Mouse (Mus musculus) small intestine, adult 2 months (tissue): Measurements from ENCODE around the gene Mog. TPM values are rescaled to one million over a fixed set of nuclear protein-coding genes. Genes with fewer than 3 reads are reported as not detected.

Experiments used
- H3K27ac ChIP-seq: fragments of 200-500 bp; 2 replicates; pipeline ENCODE4 v1.5.1; 2012; ENCODE audit warnings: low read depth, low read length, control low read depth, inconsistent platforms; ENCODE audit not compliant: insufficient read depth
- H3K27me3 ChIP-seq: fragments of 200-500 bp; 2 replicates; pipeline ENCODE4 v1.6.1; 2012; ENCODE audit warnings: mild to moderate bottlenecking, moderate library complexity, low read length, inconsistent platforms; ENCODE audit not compliant: control insufficient read depth, insufficient read depth
- H3K36me3 ChIP-seq: fragments of 200-500 bp; 2 replicates; pipeline ENCODE4 v1.6.1; 2012; ENCODE audit warnings: mild to moderate bottlenecking, low read length, control low read depth, inconsistent platforms; ENCODE audit not compliant: control insufficient read depth, insufficient read depth
- H3K4me1 ChIP-seq: fragments of 200-500 bp; 2 replicates; pipeline ENCODE4 v1.6.1; 2012; ENCODE audit warnings: low read length, inconsistent platforms, mixed read lengths; ENCODE audit not compliant: control insufficient read depth, insufficient read depth, insufficient read length
- H3K4me3 ChIP-seq: fragments of 200-500 bp; 2 replicates; pipeline ENCODE4 v1.5.1; 2012; ENCODE audit warnings: low read depth, mild to moderate bottlenecking, control low read depth, inconsistent platforms, low read length, moderate library complexity
- CTCF ChIP-seq: fragments of 200-500 bp; IDR thresholded peaks from 2 replicates; pipeline ENCODE4 v1.5.1; 2012; ENCODE audit warnings: low read depth, mild to moderate bottlenecking, control low read depth, inconsistent platforms, low read length, moderate library complexity, mixed read lengths; ENCODE audit not compliant: insufficient replicate concordance, insufficient read length; ENCODE audit errors: extremely low read depth
- POLR2A ChIP-seq: fragments of 200-500 bp; IDR thresholded peaks from 2 replicates; pipeline ENCODE4 v1.6.1; 2012; ENCODE audit warnings: low read depth, mild to moderate bottlenecking, control low read depth, inconsistent platforms, low read length, moderate library complexity
- WGBS: fragments of 180-500 bp; shearing (Covaris S2); methylation state at CpG from one replicate; pipeline ENCODE4 v1.1.7; 2018; 5-methylcytosine and 5-hydroxymethylcytosine counted together
- polyA plus RNA-seq: library from polyadenylated mRNA; depleted of rRNA; stranded (reverse); fragments of >200 nt; gene quantifications from 2 replicates; pipeline ENCODE4 v1.2.3, GENCODE M21; 2012

Gene Mog
- polyA plus RNA-seq, 1 experiment: not detected

GRCm38 (mm10) chr17:37050399-37050798, 27.2 kb upstream of the Mog start:
- no peaks in the 10 kb centered on the region for H3K36me3 ChIP-seq
- peak overlapping the region; percentile 38 for H3K27ac ChIP-seq
- H3K4me3 ChIP-seq: peak overlapping the region; percentile 47
- WGBS: 4% methylated on average over 22 of the region's 22 CpGs
- H3K27me3 ChIP-seq: peaks cover 17% of the 10 kb centered on the region
- no peak for TF ChIP-seq CTCF
- TF ChIP-seq POLR2A: peak; percentile 48; the same call in 1 of the 2 replicates
- H3K4me1 ChIP-seq: peaks cover 17% of the 10 kb centered on the region

DNA sequence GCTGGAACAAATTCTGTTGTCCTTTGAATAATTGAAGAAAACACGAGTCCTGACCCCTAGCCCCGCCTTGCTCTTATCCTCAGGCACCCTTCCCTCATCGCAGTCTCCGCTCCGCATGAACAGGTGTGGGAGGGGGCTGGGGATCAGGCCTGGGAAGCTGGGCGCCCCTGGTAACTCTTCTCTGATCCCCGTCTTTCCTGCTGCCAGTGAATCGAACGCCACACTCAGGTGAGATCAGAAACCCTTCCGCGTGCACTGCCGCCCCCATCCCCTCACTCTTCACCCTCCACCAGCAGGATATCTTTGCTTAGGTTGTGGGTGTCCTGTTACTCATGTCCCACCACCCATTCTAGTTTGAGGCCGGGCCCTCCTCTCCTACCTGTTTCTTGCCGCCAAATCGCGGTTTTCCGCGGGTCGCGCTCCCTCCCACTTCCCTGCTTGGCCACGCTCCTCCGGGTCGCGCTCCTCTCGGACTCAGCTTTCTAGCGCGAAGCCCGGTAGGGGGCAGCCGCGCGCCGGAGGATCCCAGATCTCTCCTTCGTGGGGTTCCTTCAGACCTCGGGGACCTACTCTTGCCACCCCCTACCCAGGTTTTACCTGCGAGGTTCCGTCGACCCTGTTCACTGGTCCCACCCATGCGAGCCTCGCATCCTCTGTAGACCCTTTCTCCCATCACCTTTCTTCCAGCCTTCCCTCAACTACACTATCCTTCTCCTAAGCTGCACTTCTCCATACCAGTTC, 26.5 kb upstream of the Mog start:
- TF ChIP-seq CTCF (peak; percentile 60), POLR2A (no peak; the same call in 1 of the 2 replicates)
- Histone ChIP-seq H3K27me3 (peaks cover 19% of the 10 kb centered on the region), H3K4me3 (peak overlapping the region; percentile 47), H3K27ac (peak overlapping the region; percentile 38), H3K4me1 (peaks cover 17% of the 10 kb centered on the region), H3K36me3 (no peaks in the 10 kb centered on the region)
- 12% methylated on average over 39 of the region's 39 CpGs for WGBS

DNA sequence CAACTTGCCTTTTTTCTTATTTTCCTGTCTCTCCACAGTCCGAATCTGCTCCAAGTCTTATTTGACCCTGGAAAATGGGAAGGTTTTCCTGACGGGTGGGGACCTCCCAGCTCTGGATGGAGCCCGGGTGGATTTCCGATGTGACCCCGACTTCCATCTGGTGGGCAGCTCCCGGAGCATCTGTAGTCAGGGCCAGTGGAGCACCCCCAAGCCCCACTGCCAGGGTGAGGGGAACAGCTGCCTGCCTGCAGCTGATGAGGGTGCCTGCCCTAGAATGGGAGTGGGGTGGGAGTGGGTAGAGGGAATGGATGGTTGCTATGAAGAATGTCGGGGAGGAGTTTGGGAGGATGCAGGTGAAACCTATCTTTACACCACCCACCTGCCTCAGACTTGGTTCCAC, 25.2 kb upstream of the Mog start:
- TF ChIP-seq CTCF (no peak), POLR2A (no peak)
- H3K36me3 ChIP-seq: no peaks in the 10 kb centered on the region
- peaks cover 17% of the 10 kb centered on the region for H3K4me1 ChIP-seq
- WGBS: 84% methylated on average over 7 of the region's 7 CpGs
- H3K27ac ChIP-seq: no peak overlapping the region
- no peak overlapping the region for H3K4me3 ChIP-seq
- H3K27me3 ChIP-seq: peaks cover 19% of the 10 kb centered on the region

DNA sequence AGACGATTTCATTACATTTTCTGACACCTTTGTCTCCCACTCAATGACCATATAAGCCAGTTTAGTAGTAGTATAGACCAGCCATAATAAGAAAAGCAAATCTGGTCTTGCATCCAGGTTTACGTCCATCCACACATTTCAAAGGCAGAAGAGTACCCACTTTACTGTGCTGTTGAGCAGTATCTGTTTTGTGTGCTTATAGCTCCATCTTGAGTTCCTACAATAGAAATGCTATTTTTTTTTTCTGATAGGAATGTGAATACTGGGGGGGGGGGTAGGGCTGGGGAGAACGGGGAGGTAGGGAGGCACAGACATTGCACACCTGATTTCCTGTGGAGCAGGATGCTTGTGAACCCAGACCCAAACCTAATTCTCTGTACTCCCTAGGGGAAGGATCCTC, 24.8 kb upstream of the Mog start:
- TF ChIP-seq CTCF (no peak), POLR2A (no peak)
- peaks cover 17% of the 10 kb centered on the region for H3K4me1 ChIP-seq
- no peaks in the 10 kb centered on the region for H3K36me3 ChIP-seq
- H3K27me3 ChIP-seq: peaks cover 19% of the 10 kb centered on the region
- no peak overlapping the region for H3K4me3 ChIP-seq
- 47% methylated on average over 3 of the region's 3 CpGs for WGBS
- no peak overlapping the region for H3K27ac ChIP-seq

- H3K27ac ChIP-seq: no peak overlapping the region
- H3K4me3 ChIP-seq: no peak overlapping the region
- 51% methylated on average over 19 of the region's 19 CpGs for WGBS
- H3K27me3 ChIP-seq: peaks cover 19% of the 10 kb centered on the region
- no peaks in the 10 kb centered on the region for H3K36me3 ChIP-seq
- H3K4me1 ChIP-seq: peaks cover 17% of the 10 kb centered on the region
- TF ChIP-seq CTCF (no peak), POLR2A (no peak)
These were observed 24.3 kb upstream of the Mog start for GRCm38 (mm10) chr17:37047332-37047976.

- WGBS: under 1% methylated on average over 53 of the region's 58 CpGs
- H3K36me3 ChIP-seq: no peaks in the 10 kb centered on the region
- H3K27ac ChIP-seq: no peak overlapping the region
- H3K4me3 ChIP-seq: peak overlapping the region; percentile 89
- H3K4me1 ChIP-seq: peaks cover 17% of the 10 kb centered on the region
- TF ChIP-seq CTCF (no peak), POLR2A (no peak)
- H3K27me3 ChIP-seq: peaks cover 19% of the 10 kb centered on the region
These were observed 23.3 kb upstream of the Mog start for GRCm38 (mm10) chr17:37046312-37047112.
